ENCODE assay signal across 23 mouse cellular contexts in the genomic region with DNA sequence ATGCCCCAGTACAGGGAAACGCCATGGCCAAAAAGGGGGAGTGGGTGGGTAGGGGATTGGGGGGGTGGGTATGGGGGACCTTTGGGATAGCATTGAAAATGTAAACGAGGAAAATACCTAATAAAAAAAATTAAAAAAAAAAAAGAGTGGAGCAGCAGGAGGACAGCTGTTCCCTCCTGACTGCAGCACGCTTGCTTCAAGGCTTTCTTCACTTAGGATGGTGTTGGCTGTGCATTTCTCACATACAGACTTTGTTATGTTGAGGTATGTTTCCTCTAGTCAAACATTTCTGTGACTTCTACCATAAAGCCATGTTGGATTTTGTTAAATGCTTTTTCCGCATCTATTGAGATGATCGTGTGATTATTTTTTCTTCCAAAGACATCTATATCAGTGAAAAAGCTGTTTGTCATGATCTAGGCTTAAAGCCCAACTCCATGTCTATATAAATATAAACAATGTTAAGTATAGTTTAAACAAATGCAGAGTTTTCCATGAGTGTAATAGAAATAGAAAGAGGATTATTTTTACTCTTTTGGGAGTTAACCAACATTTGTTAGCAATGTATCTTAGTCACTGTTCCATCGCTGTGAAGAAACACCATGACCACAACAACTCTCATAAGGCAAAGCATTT.
"Had no signal": no experiment of that assay in that cellular context is flagged by ENCODE, and none has a peak within 500 bp of the region (broad histone marks: within the 10 kb centered on the region; RNA-seq: fewer than 3 reads in every experiment).

No protein-coding gene starts in this region.

- H3K4me3 ChIP-seq: heart, embryonic 10.5 days; heart, embryonic 12.5 days; hindbrain, embryonic 10.5 days; hindbrain, embryonic 12.5 days; intestine, embryonic 15.5 days; layer of hippocampus, adult 2 months; left cerebral cortex, adult 2 months; limb, embryonic 10.5 days; limb, embryonic 12.5 days had no signal

- H3K9me3 ChIP-seq: heart, embryonic 10.5 days; heart, embryonic 12.5 days; hindbrain, embryonic 10.5 days; hindbrain, embryonic 12.5 days; intestine, embryonic 15.5 days; limb, embryonic 10.5 days; limb, embryonic 12.5 days had no signal

- H3K4me2 ChIP-seq: heart, embryonic 12.5 days; hindbrain, embryonic 12.5 days; hindbrain, embryonic 14.5 days; intestine, embryonic 15.5 days; limb, embryonic 12.5 days had no signal

- H3K27me3 ChIP-seq: heart, embryonic 12.5 days; hindbrain, embryonic 12.5 days; intestine, embryonic 15.5 days; limb, embryonic 12.5 days had no signal

- DNase-seq: forebrain, postnatal 0 days; gastrocnemius, postnatal 14 days; heart, adult 18-20 months; heart, postnatal 10 days; heart, postnatal 4 days; kidney, adult 18-20 months; kidney, adult 8-10 months; kidney, postnatal 10 days; kidney, postnatal 25 days; kidney, postnatal 4 days had no signal

- H3K9ac ChIP-seq: forebrain, postnatal 0 days; heart, embryonic 12.5 days; hindbrain, embryonic 12.5 days; hindbrain, embryonic 14.5 days; intestine, embryonic 15.5 days; limb, embryonic 12.5 days had no signal

- H3K36me3 ChIP-seq: heart, embryonic 10.5 days; heart, embryonic 12.5 days; hindbrain, embryonic 10.5 days; hindbrain, embryonic 12.5 days; intestine, embryonic 15.5 days; limb, embryonic 10.5 days; limb, embryonic 12.5 days had no signal

- H3K4me1 ChIP-seq: heart, embryonic 10.5 days; heart, embryonic 12.5 days; hindbrain, embryonic 10.5 days; hindbrain, embryonic 12.5 days; intestine, embryonic 15.5 days; limb, embryonic 10.5 days; limb, embryonic 12.5 days had no signal

- H3K27ac ChIP-seq: heart, embryonic 10.5 days; hindbrain, embryonic 10.5 days; hindbrain, embryonic 12.5 days; hindbrain, embryonic 14.5 days; intestine, embryonic 15.5 days; layer of hippocampus, adult 2 months; left cerebral cortex, adult 2 months; limb, embryonic 10.5 days; limb, embryonic 12.5 days had no signal

- ATAC-seq: forebrain, postnatal 0 days; hindbrain, embryonic 16.5 days; inflammation-experienced regulatory T-cells, adult 6 months; intestine, embryonic 15.5 days; intestine, postnatal 0 days had no signal
